Mouse (Mus musculus): ENCODE measurements around the gene Hs3st6.

The Hs3st6 gene

DNA sequence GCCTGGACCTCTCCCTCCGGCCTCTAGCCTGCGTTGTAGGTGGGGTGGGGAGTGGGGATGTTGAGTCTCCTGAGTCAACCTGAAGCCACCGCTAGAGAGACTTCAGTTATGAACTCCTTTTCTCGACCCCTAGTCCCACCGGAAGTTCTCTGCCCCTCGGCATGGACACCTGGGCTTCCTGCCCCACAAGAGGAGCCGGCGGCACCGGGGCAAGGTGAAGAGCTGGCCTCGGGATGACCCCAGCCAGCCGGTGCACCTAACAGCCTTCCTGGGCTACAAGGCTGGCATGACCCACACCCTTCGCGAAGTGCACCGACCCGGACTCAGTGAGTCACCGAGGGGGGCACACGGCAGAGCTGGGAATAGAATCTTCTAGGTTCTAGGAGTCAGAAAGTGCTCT lies 24.6 kb upstream of the Hs3st6 start:
- DNase-seq (ENCODE audit: low read depth, low spot score): no peak

GRCm38 (mm10) chr17:24729067-24729466 lies 23.7 kb upstream of the Hs3st6 start:
- DNase-seq (ENCODE audit: low read depth, low spot score): no peak

DNA sequence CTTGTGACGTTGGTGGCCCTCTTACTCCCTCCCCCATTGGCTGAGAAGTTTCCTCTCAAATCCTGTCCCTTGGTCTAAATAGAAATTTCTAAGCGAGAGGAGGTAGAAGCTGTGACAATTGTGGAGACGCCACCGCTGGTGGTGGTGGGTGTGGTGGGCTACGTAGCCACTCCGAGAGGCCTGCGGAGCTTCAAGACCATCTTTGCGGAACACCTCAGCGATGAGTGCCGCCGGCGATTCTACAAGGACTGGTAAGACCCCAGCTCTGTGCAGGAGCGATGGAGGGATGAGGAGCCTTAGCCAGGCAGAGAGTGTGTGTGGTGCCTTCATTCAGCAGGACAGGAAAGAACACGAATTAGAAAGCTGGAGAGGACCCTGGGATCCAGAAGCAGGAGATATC lies 22.0 kb upstream of the Hs3st6 start:
- no peak for DNase-seq (ENCODE audit: low read depth, low spot score)

GRCm38 (mm10) chr17:24732233-24732935 lies 20.4 kb upstream of the Hs3st6 start:
- DNase-seq (ENCODE audit: low read depth, low spot score): no peak

DNA sequence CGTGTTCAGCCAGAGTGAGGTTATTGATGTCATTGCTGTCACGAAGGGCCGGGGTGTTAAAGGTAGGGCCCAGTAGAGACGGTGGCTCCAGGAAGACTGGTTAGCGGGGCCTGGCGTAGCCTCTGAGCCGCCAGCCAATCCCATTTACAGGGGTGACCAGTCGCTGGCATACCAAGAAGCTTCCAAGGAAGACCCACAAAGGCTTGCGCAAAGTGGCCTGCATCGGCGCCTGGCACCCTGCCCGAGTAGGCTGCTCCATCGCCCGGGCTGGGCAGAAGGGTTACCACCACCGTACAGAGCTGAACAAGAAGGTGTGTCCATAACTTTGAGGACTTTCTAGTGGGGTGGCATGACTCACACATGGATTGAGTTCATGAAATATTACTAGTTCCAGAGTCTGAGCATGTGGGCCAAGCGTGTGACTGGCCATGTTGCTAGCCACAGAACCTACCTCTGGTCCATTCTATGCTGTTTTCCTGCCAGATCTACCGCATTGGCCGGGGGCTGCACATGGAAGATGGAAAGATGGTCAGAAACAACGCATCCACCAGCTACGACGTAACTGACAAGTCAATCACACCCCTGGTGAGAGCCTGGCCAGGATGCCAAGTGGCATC lies 19.2 kb upstream of the Hs3st6 start:
- no peak for DNase-seq (ENCODE audit: low read depth, low spot score)

GRCm38 (mm10) chr17:24734513-24734912 lies 18.3 kb upstream of the Hs3st6 start:
- no peak for DNase-seq (ENCODE audit: low read depth, low spot score)

- DNase-seq (ENCODE audit: low read depth, low spot score): no peak
Measured at GRCm38 (mm10) chr17:24735446-24735845, 17.3 kb upstream of the Hs3st6 start.

DNA sequence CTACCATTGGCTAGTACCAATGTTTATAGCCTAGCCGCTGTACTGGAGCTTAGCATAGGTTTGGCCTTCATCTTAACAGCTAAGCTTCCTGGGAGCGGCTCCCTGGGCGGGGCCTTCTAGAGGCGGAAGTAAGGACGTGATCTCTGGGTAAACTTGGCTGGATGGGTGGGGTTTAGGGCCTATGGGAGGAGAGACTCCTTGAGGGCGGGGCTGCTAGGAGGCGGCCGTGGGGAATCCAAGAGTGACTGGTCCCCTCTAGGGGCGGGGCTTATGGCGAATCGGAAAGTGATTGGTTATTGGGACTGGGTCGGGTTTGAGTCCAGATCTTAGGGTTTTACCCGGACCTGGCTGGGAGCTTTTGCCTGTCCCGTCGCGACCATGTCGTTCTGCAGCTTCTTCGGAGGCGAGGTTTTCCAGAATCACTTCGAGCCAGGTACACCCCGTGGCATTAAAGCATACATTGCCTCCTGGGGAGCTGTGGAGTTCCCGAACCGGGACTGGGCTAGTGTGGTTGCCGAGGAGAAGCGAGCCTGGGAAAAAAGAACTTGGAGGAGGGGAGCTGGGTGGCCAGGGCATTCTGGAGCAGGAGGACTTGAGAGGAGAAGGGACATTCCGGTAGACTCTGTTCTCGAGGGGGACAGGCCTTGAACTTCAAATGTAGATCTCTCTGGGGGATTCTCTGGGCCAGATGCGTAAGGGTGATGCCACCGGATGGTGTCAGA lies 16.3 kb upstream of the Hs3st6 start, which contains the start of gene Msrb1:
Gene Msrb1, plus strand, starts transcription at position 313 of the 722 bp plus-strand sequence.
- DNase-seq (ENCODE audit: low read depth, low spot score): peak; percentile 92

DNA sequence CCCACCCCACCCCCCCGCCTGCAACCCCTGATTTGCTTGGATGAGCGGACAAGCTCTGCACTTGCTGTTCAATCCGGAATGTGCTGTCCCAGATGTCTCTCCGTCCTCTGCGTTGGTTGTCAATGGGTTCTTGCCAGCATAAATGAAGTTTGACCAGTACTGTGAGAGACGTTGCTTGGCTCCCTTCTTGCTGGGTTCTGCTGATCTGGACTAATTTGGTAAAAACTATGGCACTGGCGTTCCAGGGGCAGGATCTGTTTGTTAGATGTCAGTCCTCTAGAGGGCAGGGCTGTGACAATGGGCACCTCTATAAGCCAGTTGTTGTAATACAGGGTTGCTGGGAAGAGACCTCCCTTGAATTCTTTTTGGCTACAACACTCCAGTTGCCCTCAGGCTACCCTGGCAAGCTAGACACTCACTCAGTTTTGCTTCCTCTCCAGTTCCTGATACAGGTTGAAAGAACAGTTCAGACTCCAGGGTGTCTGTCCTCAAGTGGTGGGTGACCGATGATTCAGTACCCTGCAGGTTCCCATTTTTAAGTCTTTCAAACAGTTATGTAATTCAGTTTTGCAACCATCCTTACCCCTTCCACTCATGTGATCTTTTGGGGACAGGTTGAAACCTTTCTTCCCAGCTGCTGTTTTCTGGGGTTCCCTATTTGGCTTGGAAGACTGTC lies 15.5 kb upstream of the Hs3st6 start:
- DNase-seq (ENCODE audit: low read depth, low spot score): no peak

DNA sequence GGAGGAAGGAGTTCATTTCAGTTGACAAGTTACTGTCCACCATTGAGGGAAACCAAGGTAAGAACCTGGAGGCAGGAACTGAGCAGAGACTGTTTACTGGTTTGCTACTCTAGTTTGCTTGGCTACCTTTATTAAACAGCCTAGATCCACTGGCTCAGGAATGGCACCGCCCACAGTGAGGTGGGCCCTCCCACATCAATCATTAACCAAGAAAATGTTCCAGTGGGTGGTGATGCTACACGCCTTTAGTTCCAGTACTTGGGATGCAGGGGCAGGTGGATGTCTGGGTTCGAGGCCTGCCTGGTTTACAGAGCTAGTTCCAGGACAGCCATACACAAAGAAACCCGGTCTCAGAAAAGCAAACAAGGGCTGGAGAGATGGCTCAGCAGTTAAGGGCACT lies 14.6 kb upstream of the Hs3st6 start:
- no peak for DNase-seq (ENCODE audit: low read depth, low spot score)

- DNase-seq (ENCODE audit: low read depth, low spot score): no peak
Measured at GRCm38 (mm10) chr17:24739926-24740325, 12.9 kb upstream of the Hs3st6 start.

DNA sequence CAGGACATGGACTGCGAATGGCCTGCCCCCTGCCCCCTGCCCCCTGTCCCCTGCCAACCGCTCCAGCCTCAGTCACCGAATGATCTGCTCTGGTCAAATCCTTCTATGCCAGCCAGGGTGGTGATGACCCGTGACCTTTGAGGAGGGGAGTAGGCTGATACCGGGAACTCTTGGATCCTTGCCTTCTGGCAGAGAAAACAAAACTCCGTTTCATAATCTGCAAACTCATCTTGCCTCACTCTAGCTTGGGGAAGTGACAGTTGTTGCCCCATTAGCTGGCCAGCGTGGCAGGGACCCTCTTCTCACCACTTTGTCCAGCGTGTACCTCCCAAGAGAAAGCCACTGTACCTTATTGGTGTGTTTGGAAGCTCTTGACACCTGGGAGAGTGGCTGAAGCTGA lies 10.5 kb upstream of the Hs3st6 start:
- DNase-seq (ENCODE audit: low read depth, low spot score): no peak

DNA sequence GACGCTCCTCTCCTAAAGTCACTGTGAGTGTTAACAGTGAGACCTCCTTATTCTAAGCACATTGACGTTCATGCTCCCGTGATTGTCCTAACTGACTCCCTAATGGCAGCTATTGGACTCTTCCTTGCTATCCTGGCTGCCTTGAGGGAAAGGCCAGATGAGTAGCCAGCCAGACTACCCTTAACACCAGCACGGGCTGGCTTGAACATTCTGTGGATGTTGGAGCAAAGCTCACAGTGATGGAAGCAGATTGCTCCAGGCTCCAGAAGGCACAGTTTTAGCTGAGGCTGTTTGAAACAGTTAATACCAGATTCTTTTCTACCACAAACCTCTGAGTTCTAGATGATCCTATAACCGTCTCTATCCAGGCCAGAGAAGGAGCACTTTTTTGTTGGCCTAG lies 8.9 kb upstream of the Hs3st6 start:
- no peak for DNase-seq (ENCODE audit: low read depth, low spot score)

DNA sequence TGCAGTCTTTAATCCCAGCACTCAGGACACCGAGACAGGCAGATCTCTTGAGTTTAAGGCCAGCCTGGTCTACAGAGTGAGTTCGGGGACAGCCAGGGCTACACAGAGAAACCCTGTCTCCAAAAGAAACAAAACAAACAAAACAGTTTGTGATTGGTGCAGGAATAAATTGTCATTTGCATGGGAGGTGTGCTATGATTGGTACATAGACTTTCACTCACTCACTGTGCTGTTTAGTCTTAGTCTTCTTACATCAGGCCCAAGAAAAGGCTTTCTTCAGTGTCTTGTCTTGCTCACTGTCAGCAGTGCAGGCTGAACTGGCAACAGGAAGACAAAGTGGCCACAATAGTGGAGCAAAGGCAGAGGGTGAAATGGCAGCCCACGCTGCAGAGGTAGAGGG lies 8.4 kb upstream of the Hs3st6 start:
- no peak for DNase-seq (ENCODE audit: low read depth, low spot score)

DNA sequence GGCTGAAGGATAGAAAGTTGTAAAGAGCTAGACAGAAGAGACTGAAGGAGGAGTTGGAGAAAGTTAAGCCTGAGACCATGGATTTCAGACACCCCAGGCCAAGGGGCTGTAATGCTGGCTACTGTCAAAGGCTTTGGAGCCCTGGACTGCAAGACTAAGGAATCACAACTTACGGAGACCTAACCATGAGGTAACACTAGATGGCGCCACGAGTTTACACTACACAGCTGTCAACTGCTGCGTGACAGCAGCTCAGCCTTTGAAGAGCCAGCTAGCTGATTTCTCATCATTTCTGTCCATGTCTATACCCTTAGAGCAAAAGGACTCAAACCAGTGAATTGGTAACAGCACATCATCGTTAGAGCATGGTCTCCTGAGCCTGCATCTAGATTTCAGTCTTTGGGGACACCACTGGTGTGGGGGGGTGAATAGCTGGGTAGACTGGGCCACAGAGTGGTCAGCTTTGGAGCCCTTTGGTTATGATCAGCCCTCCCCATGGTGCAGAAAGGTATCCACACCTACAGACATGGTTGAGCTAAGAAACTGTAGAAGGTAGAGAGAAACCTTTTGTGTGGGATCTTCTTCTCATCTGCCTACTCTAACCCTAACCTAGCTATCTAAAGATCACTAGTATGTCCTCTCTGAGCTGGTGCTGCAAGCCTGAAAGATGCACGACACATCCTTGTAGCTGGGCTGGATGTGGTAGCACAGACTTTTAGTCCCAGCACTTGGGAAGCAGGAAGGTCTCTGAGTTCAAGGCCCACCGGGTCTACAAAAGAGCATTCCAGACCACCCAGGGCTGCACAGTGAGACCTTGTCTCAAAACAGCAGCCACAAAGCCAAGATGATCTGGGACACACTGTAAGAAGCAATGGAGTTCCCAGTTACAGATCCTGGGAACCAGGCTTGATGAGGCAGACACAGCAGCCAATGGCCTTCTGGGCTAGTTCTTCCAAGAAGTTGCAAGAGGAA lies 7.0 kb upstream of the Hs3st6 start:
- DNase-seq (ENCODE audit: low read depth, low spot score): peak; percentile 83

DNA sequence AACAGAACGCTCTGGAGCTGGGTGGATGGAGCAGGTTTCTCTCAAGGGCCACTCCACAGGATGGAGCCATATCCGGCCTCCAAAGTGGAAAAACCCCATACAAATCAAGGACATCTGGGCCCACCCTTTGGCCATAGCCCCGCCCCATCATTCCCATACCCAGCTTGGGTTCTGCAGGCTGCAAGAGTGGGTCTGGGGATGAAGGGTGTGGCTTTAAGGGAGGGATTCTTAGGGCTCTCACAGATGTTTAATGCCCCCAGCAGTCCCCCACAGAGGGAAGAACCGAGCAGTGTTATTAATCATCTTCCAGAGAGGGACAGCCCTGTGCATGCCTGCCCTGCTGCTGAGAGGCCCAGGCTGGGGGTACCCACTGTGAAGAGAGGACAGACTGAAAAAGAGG lies 5.8 kb upstream of the Hs3st6 start:
- DNase-seq (ENCODE audit: low read depth, low spot score): no peak

DNA sequence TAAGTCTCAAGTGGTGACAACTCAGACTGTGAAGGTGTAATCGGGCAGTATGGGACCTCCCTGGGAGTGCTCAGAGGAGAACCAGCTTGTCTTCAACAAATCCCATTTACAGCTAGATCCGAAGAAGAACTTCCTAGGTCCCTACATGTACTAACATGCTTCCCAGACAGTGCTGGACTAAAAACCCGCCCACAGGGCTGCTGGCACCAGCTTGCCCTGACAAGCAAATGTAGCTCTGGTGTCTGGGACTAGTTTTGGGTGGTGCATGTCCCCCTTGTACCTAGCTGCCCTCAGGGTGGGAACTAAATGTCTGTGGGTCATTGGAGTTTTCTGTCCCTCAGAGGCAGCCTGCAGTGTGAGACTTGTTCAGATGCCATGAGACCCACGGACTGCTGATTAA lies 1.3 kb upstream of the Hs3st6 start:
- no peak for DNase-seq (ENCODE audit: low read depth, low spot score)

- no peak for DNase-seq (ENCODE audit: low read depth, low spot score)
Measured at GRCm38 (mm10) chr17:24757394-24757793, 4.6 kb downstream of the Hs3st6 start.

DNA sequence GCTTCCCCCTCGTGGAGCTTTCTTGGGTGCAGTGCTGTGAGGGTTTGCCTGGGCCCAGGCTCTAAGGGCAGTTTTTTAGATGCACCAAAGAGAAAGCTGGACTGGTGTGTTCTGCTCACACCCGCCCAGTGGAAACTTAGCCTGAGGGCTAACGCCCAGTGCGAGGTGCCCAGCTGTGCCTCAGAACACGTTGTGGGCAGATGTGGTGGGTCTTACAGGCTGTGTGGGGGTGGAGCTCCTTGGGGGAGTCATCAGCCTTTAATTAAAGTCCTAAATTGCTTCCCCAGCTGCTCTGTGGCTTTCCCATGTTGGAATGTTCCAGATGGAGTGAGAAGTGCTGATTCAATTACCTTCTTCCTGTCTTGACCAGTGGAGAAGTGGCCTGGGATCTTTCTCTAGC lies 8.3 kb downstream of the Hs3st6 start:
- DNase-seq (ENCODE audit: low read depth, low spot score): no peak

DNA sequence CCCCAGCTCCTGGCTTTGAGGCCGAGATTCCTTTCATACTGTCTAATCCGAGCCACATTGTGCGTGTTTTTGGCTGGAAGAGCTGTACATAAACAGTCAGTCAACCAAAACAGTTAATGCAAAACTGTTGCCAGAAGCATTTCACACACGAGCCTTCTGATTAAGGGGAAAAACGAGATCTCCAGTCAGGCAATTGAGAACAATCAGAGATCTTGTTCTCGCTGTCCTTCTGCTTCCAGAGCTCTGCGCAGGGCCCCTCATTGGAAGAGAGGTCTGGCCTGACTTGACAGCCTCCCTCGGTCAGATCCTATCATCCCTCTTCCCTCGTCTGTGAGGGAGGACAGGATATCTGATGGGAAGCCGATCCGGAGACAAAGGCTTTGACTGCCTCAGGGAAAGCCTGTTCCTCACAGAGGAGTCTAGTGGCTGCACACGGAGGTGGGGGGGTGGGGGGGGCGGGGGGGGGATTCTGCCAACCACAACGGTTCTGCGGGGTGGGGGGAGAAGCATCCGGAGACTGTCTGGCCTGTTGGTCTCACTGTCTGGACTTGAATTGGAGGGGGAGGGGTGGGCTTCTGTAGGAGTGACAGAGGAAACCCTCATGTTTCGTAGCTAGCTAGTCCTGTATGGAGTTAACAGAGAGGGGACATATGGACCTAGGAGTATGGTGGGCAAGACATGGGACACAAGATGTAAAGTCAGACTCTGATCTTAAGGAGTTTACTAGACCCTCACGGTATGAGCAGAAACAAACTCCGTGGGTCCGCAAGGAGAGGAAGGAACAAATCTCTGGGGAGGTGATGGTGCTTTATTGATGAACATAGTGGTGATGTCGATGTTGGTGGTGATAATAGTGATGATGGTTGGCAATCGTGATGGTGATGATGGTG lies 12.5 kb downstream of the Hs3st6 start:
- no peak for DNase-seq (ENCODE audit: low read depth, low spot score)

Data from embryo, embryonic 11.5 days (tissue).